Mouse (Mus musculus) layer of hippocampus, postnatal 14 days (tissue): ENCODE measurements around the gene Rabif. TPM values are rescaled to one million over a fixed set of nuclear protein-coding genes. Genes with fewer than 3 reads are reported as not detected.
"Not testable (repeated sequence)": the region's sequence is repeated elsewhere in the genome, so short reads cannot be mapped to it uniquely, and the experiment has no call there.

ENCODE experiments used
- DNase-seq, 2 experiments: peaks; one replicate each; pipeline ENCODE4 v3.0.0; 2021 to 2022; ENCODE audit warnings: low spot score in 2 of 2, mixed read lengths in 1 of 2
- total RNA-seq, 2 experiments: library from RNA; stranded (reverse); gene quantifications; 2 replicates each; pipeline ENCODE4 v1.2.3; 2021

Gene Rabif
- total RNA-seq, 2 experiments from 2014 or later, result 26.7 to 27.8 TPM

GRCm38 (mm10) chr1:134512183-134512582, 17.7 kb downstream of the Rabif start:
- no peak for DNase-seq

- DNase-seq, result no peak
Observed at GRCm38 (mm10) chr1:134512584-134512983, 18.1 kb downstream of the Rabif start.

- DNase-seq, result no peak
Observed at GRCm38 (mm10) chr1:134513312-134513860, 18.9 kb downstream of the Rabif start.

GRCm38 (mm10) chr1:134513876-134514590, 19.6 kb downstream of the Rabif start:
- no peak for DNase-seq

GRCm38 (mm10) chr1:134515891-134516290, 21.4 kb downstream of the Rabif start:
- DNase-seq, result no peak

GRCm38 (mm10) chr1:134516491-134517198, 22.2 kb downstream of the Rabif start:
- no peak for DNase-seq

- DNase-seq, result not testable (repeated sequence)
Observed at GRCm38 (mm10) chr1:134517841-134518240, 23.4 kb downstream of the Rabif start.

- peak; percentile 82 to 89 for DNase-seq
Observed at GRCm38 (mm10) chr1:134518677-134519076, 24.2 kb downstream of the Rabif start.

GRCm38 (mm10) chr1:134519201-134519600, 24.8 kb downstream of the Rabif start:
- DNase-seq, result not testable (repeated sequence)

GRCm38 (mm10) chr1:134520001-134520721, 25.7 kb downstream of the Rabif start:
- no peak for DNase-seq

- DNase-seq, result no peak
Observed at GRCm38 (mm10) chr1:134521163-134521562, 26.7 kb downstream of the Rabif start.

GRCm38 (mm10) chr1:134522325-134522724, 27.9 kb downstream of the Rabif start:
- no peak for DNase-seq

- no peak for DNase-seq
Observed at GRCm38 (mm10) chr1:134524424-134524823, 30.0 kb downstream of the Rabif start.

- no peak for DNase-seq
Observed at GRCm38 (mm10) chr1:134525015-134525414, 30.6 kb downstream of the Rabif start.

GRCm38 (mm10) chr1:134526752-134527151, 32.3 kb downstream of the Rabif start:
- DNase-seq, result no peak

GRCm38 (mm10) chr1:134530618-134531017, 36.2 kb downstream of the Rabif start:
- DNase-seq, result peak; percentile 50 to 80

GRCm38 (mm10) chr1:134533710-134534109, 39.3 kb downstream of the Rabif start:
- not testable (repeated sequence) for DNase-seq

- no peak for DNase-seq
Observed at GRCm38 (mm10) chr1:134535054-134535453, 40.6 kb downstream of the Rabif start.

GRCm38 (mm10) chr1:134535513-134535912, 41.1 kb downstream of the Rabif start:
- DNase-seq, result no peak

- DNase-seq, result no peak
Observed at GRCm38 (mm10) chr1:134540610-134541009, 46.2 kb downstream of the Rabif start.

- no peak for DNase-seq
Observed at GRCm38 (mm10) chr1:134548231-134548630, 53.8 kb downstream of the Rabif start.
